Mouse (Mus musculus) thymus, postnatal 25 days (tissue): ENCODE results near the gene Ctdsp1.

Experiments used
- DNase-seq: peaks from one replicate; pipeline ENCODE4 v3.0.0; 2022

Gene Ctdsp1

DNA sequence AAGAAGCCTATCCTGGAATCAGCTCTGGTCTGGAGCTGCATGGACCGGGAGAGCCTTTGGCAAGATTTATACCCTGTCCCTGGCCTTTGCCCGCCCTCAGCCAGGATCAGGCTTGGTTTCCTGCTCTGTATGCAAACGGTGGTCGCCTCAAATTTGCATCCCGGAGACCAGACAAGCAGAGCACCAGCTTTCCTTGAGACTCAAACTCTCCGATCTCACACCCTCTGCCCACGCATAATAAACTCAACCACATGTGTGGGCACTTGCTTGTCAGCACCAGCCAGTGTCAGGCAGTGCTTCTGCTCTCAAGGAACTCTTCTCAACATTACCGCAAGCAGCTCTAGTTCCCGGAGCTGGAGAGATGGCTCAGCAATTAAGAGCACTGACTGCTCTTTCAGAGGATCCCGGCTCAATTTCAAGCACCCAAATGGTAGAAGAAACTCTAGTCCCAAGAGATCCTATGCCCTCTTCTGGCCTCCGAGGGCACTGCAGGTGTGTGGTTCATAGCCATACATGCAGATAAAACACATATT, 6.7 kb downstream of the Ctdsp1 start:
- peak; percentile 82 for DNase-seq

DNA sequence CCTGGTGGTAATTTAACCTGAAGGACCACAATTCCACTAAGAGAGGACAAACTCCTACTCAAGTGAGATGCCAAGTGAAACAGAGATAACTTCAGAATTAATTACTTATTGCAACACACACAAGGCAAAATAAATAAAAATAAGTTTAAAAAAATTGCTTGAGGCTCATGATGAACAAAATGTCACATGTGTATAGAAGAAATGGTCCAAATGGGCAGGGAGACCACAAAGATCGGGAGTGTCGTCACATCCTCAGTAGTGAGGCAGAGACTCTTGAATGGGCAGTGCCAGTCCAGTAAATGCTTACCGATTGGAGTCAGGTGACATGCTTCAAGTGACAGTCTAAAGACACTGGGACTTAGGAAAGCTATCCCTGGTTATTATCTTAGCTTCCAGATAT, 9.2 kb downstream of the Ctdsp1 start:
- DNase-seq: no peak

DNA sequence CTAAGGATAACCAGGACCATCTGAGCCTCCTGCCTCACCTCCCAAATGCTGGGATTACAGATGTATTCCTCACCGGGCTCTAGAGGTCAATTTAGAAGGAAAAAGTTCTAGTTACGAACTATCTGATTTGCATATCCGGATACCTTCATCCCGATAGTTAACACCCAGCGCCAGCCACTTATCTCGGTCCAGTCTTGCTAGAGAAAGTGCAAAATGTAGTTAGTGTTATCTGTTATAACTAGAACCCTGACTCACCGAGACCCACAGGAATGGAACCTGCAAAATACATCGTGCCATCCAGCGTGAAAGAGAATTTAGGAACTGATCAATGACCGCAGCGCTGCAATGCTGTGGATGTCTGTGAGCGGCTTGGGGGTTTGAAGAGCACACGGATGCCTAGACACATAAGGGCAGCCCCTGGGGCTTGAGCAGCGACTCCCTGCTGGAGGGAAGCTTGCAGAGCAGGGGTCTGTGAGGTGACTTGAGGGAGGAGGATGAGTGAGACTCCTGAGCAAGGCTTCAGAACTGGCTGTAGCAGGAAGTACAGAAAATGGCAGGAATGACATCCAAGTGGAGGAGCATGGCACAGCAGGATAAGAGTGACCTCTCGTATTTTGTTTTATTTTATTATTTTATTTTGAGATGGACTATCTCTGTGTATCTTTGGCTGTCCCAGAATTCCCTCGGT, 9.8 kb downstream of the Ctdsp1 start:
- DNase-seq: no peak

DNA sequence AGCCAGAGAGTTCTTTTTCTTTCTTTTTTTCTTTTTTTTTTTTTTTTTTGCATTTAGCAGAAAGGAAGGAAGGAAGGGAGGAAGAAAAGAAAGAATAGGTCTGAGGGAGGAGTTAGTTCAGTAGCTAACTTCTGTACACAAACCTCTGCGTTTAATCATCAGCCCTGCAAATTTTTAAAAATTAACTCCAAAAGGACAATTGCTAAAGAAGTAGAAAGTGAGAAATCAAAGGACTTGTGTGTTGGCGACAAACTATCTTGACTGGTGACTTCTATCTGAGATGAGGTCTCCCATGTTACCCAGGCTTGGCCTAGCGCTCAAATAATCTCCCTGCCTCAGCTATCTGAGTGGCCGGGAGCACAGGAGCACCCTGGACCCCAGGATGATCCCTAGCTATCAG, 12.9 kb downstream of the Ctdsp1 start:
- DNase-seq: no peak

DNA sequence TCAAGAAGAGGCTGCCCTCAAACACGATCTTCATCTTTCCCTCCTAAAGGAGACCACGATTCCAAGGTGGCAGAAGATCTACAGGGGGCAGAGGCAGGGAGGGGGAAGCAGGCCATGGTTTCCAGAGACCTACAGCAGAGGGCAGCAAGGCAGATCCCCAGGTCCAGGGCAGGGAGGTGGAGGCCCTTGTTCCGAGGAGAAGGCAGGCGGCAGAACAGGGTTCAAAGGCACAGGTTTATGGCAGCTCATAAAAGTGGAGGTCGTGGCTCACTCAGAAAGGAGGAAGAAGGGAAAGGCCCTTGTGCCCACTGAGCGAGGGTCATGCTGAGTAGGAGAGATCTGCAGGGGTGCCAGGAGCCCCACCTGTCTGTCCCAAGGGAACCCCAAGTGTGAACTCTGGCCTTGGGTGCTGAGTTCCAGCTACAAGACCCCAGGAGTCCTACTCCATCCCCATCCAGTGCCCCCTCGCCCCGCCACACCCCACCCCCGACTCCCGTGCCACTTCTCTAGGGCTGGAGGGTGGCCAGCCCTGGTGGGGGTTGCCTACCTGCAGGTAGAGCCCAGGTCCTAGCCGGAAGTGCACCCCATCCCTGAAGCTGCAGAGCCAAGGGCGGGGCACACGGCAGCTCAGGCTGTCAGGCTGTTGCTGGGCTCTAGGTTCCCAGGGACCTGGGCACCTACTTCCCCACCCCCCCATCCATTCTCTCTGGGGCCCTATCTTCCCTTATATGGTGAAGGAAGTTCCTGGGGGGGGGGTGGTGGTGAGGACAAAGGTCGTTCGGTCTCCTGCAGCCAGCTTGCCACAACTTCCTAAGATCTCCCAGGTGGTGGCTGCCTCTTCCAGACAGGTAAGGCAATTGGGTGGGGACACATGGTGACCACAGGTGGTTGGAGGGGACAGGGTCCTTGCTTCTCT, 17.5 kb downstream of the Ctdsp1 start, which contains the start of gene Vil1:
Gene Vil1 (plus strand): TSS at position 788 of the 916 bp plus-strand sequence.
- DNase-seq: no peak

DNA sequence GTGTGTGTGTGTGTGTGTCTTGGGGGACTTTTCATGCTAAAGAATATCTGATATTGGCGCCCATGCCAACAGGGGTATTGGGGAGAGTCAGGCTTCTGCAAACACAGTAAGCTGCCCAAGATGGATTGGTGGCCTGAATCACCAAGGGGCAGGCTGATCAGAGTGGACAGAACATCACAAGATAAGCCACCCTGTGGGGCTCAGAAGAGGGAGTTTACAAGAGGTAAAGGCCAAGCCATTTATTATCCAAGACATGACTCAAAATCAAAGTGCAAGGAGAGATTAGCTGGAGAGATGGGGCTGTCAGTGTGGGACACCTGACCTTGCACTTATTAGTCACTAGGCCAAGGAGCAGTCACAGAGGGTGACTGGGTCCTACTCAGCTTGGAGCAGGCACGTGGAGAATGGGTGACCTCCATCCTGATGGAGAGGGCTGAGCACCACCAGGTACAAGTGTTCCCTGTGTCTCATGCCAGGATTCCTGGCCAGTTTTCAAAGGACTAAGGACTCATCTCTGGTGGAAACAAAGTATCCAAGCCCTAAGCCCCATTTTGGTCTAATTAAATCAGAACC, 20.5 kb downstream of the Ctdsp1 start:
- no peak for DNase-seq

DNA sequence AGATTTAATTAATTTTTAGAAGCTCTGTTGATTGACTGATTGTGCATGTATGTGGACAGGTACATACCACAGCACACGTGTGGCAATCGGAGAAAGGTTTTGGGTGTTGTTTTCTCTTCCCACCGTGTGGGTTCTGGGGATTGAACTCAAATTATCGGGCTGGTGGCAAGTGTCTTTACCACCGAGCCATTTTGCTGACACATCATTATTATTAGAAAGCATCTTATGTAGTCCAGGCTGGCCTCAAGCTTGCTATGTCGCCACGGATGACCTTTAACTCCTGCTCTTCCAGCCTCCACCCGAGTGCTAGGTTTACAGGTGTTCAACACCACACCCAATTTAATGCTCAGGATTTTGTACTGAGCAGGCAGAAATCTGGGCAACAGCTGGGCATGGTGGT, 21.4 kb downstream of the Ctdsp1 start:
- DNase-seq: no peak

DNA sequence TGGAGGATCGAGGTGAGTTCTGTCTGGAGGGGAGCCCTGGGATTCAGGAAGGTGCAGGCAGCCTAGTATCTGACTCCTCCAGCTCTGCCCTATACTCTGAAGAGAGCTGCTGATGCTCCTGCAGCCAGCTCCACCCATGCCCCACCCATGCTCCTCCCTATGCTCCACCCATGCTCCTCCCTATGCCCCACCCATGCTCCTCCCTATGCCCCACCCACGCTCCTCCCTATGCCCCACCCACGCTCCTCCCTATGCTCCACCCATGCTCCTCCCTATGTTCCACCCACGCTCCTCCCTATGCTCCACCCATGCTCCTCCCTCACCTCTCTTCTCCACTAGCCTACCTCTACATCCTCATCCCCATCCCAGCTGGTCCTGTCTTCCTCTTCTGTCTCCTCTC, 23.8 kb downstream of the Ctdsp1 start:
- DNase-seq: peak; percentile 18

DNA sequence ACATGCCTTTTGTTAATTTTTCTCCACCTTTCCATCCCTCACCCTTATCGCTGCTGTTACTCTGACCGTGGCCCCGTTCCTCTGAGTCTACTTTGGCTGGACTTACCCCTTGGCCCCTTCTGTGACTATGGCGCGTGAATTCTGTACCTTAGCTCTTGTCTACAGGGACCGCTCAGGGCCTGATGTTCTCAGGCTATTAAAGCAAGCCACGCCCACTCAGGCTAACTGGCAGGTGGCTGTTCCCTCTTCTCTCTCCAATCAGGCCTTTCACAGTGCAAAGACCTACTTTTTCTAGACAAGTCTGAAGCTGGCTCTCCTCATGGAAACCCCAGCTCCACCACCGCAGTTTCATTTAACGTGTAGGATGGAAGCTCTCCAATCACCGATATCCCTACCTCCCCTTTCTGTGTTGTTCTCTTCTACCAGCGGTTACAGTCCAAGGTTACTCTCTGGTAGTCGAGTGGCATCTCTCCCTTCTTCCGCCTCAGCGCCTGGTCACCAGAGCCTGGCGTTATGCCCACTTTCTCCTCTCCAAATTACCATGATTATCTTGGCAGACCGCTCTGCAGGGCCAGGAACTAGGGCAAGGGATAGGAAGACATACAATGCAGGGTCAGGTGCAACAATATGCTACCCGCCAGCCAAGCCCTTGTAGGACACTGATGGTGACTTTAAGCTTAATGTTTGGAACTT, 27.6 kb downstream of the Ctdsp1 start:
- DNase-seq: no peak

DNA sequence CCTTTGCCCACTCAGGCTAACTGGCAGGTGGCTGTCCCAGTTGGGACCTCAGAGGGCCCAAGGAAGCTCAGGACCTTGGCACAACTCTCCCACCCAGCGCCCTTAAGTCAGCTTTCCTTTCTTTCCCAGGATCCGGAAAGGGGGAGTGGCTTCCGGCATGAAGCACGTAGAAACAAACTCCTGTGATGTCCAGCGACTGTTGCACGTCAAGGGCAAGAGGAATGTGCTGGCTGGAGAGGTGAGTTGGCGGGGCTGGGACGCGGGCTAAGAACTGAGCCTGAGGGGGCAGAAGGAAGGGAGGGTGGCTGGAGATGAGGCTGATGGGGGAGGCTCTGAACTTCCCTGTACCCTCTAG, 28.1 kb downstream of the Ctdsp1 start:
- no peak for DNase-seq

DNA sequence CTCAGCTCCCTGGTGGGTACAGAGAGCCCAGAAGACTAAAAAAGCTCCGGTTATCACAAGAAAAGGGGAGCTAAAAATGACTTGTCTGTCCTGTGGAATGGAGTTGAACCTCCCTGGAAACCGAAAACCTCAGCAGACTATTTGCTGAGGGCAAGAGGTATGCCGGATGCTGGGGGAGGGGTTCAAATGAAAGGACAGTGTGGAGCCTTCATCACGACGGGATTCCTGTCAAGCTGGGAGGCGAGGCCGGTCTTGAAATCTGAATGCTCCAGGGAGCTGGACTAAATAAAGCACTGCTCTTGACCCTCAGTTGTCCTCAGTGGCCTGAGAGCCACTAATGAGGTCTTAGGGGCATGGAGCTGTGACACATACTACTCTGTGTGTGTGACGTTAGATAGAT, 31.8 kb downstream of the Ctdsp1 start:
- no peak for DNase-seq

DNA sequence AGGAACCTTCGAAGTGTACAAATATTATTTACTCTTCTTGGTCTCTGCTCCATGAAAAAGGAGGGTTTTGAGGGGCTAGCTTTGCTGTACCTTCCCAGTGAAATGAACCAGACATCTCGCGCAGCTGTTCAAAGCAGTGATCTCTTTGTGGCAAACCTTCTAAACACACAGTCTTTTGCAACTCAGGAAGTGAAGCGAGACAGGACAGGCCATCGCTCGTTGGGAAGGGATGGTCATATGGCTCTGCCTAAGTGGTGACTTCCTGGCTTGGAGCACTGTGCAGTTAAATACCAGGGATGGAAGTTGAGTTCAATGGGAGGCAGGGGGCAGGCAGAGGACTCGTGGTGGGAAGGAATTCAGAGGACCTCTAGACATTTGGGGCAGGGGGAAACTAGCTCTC, 34.5 kb downstream of the Ctdsp1 start:
- no peak for DNase-seq

DNA sequence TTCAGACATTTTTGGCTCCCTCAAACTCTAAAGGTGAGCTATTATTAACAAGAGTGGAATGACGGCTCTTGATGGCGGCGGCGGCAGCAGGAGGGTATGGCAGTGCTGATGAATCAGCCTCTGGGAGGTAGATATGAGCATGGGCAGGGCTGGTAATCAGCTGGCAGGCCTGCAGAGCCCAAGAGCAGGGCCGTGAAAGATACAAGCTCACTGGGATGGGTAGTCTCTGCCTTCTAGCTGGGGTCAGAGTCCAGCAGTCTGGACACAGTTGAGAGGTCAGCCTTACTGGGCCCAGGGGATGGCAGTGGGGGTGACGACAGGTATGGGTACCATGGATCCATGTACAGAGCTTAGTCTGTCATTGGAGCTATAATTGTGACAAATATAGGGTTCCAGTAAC, 41.9 kb downstream of the Ctdsp1 start:
- DNase-seq: no peak

DNA sequence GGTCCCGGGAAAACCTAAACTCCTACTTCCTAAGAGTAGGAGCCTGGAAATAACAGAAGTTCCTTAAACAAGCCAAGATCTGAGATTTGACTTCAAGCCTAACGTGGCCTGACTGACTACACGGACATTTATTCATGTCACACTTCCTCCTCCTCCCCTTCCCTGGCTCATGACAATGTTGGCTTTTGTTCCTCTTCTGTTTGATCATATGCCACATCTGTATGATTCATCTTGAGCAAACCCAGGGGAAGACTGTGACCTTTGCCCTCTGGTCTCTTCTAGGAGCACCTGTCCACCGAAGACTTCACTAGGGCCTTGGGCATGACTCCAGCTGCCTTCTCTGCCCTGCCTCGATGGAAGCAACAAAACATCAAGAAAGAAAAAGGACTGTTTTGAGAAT, 43.3 kb downstream of the Ctdsp1 start:
- DNase-seq: no peak

DNA sequence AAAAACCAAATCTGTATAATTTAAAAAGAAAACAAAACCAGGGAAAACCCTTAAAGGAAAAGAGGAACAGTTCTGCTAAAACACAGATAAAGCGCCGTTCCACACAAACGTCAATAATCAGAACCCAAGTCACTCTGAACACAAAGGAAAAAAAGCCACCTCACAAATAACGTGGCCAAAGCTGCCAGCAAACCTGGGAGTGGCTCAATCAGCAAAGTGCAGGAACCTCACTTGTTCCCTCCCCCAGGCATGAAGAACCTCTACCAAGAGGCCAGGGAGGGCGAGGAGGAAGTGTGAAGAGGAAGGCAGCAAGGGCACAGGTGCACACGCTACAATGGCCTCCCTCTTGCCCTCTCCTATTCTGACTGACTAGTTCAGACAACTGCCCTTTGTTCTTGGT, 44.3 kb downstream of the Ctdsp1 start:
- DNase-seq: peak; percentile 38

DNA sequence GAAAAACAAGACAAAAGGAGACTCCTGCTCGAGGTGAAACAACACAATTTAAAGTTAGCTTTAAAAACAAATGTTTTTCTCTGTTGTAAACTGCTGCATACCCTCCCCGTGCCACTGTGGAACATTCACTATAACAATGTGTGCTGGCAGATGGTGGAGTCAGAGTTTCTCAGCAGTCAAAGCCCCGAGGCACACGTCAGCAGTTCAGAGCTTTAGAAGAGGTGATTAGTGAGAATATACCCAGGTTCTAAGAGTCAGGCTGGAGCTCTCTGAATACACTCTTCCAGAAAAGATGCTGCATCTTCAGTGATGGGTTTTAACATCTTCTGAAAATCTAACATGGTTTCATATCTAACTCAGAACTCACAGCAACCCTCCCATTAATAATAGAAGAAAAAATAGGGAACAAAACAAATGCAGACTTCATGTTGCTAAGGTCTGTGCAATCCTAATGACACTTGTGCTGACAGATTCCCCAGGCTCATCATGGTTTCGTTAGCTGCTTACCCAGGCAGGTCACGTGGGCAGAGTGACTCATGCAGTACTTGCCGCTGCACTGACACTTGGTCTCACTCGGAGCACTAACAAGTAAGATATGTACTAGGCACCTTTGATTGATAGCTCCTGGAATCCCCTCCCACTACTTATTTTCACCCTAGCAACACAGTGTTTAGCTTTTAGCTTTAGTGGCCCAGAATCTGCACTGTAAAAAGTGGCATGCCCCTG, 46.6 kb downstream of the Ctdsp1 start:
- DNase-seq: no peak

DNA sequence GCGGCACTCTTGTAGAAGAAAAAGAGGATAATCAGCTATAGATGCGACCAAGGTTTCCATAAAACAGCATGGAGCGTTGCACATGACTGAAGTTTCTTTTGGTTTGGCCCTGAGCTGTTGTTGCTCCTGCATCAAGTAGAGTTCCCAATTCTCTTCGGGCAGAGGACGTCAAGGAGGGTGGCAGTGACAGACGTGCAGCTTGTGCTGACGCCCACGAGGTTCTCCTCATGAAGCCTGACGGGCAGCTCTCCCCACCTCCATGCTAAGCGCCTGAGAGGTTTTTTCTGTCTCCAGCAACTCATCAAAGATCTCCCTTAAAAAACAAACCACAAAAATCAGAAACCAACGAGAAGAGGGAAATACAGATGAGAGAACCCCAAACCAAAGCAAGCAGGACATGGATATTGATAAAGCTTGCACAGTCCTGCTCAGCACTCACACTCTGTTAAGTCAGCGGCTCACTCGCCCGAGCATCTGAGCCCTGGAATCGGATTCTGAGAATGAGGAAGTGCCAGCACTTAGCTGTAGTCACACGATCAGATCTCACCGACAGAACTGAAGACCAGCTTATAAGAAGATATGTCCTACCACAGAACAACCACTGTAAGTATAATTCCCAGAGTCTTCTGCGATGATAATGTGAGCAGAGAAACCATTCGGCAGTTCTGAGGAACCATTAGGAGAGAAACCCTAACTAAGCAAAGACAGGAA, 48.0 kb downstream of the Ctdsp1 start:
- no peak for DNase-seq

DNA sequence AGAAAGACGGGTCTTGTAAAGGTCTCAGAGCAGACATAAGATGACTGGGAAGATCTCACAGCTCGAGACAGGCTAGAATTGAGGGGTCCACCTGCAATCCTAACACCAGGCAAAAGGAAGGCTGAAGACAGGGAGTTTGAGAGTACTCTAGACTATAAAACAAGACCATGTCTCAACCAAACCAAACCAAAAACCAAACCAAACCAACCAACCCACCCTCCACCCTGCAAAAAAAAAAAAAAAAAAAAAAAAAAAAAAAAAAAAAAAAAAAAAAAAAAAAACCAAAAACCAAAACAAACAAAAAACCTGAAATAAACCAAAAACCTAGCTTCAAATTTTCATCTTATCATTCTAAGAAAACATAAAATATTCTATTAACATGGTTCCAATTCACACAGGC, 53.2 kb downstream of the Ctdsp1 start:
- DNase-seq: no peak
